In the genomic region with DNA sequence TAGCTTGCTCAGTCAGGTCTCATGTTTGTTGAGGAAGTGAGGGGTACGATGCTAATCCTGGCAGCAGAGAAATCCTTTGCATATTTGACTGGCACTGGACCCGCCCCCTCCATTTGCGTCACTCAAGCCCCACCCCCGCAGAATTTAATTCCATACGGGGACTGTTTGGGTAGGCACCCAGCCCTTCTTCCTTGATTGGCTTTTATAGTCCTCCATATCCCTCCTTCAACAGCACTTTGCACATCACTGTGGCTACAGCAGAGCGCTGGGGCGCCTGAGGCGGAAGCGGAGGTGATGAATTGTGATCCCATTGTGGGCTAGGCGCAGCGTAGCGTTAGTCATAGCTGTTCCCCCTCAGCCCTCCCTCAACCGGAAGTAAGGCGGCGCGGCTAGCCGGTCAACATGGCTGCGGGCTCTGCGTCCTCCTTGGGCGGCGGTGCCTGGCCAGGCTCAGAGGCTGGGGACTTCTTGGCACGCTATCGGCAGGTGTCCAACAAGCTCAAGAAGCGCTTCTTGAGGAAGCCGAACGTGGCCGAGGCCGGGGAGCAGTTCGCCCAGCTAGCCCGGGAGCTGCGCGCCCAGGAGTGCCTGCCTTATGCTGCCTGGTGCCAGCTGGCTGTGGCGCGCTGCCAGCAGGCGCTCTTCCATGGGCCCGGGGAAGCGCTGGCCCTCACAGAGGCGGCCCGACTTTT, we compare ENCODE assay signal across 8 mouse cellular contexts. TPM values are rescaled to one million over a fixed set of nuclear protein-coding genes. Genes with fewer than 3 reads are reported as not detected.
A peak's percentile ranks its signal among the peaks of the same experiment; 100 is the strongest.
DNase-seq lines count a peak whose midpoint lies in the region; ATAC-seq and TF ChIP-seq lines count a peak whose summit lies in the region.

A gene (plus strand): TSS at position 378 of the 692 bp plus-strand sequence.

- H3K27ac ChIP-seq in ES-Bruce4 (ENCODE audit: insufficient read depth, low read length), result no peak within 1 kb of the TSS; the same call in 1 of the 2 replicates
- H3K27ac ChIP-seq in forebrain, embryonic 12.5 days, result peak within 1 kb of the TSS; percentile 95
- peak within 1 kb of the TSS; percentile 91 for H3K27ac ChIP-seq in heart, postnatal 0 days (ENCODE audit: low read depth)
- peak within 1 kb of the TSS; percentile 71 for H3K27ac ChIP-seq in liver, embryonic 16.5 days (ENCODE audit: low read length)
- peak within 1 kb of the TSS; percentile 82; the same call in 1 of the 2 replicates for H3K27ac ChIP-seq in neural tube, embryonic 12.5 days
- H3K27ac ChIP-seq in stomach, postnatal 0 days (replicated peaks), result peak within 1 kb of the TSS; percentile 94

- no peaks in the 10 kb centered on the region for H3K4me1 ChIP-seq in ES-Bruce4 (ENCODE audit: control insufficient read depth, insufficient read depth, low read length)
- peaks cover 5% of the 10 kb centered on the region; the same call in 1 of the 2 replicates for H3K4me1 ChIP-seq in forebrain, embryonic 12.5 days
- H3K4me1 ChIP-seq in heart, postnatal 0 days (ENCODE audit: control insufficient read depth, insufficient read depth), result no peaks in the 10 kb centered on the region
- no peaks in the 10 kb centered on the region; the same call in 1 of the 2 replicates for H3K4me1 ChIP-seq in liver, embryonic 16.5 days (ENCODE audit: control insufficient read depth, low read depth, low read length)
- H3K4me1 ChIP-seq in neural tube, embryonic 12.5 days, result no peaks in the 10 kb centered on the region
- H3K4me1 ChIP-seq in stomach, postnatal 0 days (replicated peaks; ENCODE audit: control insufficient read depth, insufficient read depth), result no peaks in the 10 kb centered on the region

- H3K27me3 ChIP-seq in ES-Bruce4 (ENCODE audit: control insufficient read depth, insufficient read depth, low read length, poor library complexity, severe bottlenecking), result no peaks in the 10 kb centered on the region
- H3K27me3 ChIP-seq in forebrain, embryonic 12.5 days, result peaks cover 5% of the 10 kb centered on the region; the same call in 1 of the 2 replicates
- H3K27me3 ChIP-seq in heart, postnatal 0 days (ENCODE audit: control insufficient read depth, insufficient read depth, low read length), result no peaks in the 10 kb centered on the region
- H3K27me3 ChIP-seq in liver, embryonic 16.5 days (ENCODE audit: control insufficient read depth, insufficient read depth, low read depth, low read length), result no peaks in the 10 kb centered on the region
- H3K27me3 ChIP-seq in neural tube, embryonic 12.5 days (replicated peaks), result no peaks in the 10 kb centered on the region
- H3K27me3 ChIP-seq in stomach, postnatal 0 days (ENCODE audit: control insufficient read depth, insufficient read depth, low read length), result no peaks in the 10 kb centered on the region

- TF ChIP-seq EP300 in ES-Bruce4 (IDR thresholded peaks at IDR 0.05; ENCODE audit: insufficient read depth, low read depth, low read length), result no peak
- TF ChIP-seq EP300 in heart, postnatal 0 days (IDR thresholded peaks at IDR 0.05; ENCODE audit: low read depth), result no peak
- TF ChIP-seq EP300 in stomach, postnatal 0 days (optimal IDR thresholded peaks at IDR 0.05), result no peak

- 14% methylated on average over 37 of the region's 39 CpGs for whole genome bisulfite sequencing in forebrain, embryonic 12.5 days
- WGBS in heart, postnatal 0 days, result 15% methylated on average over 36 of the region's 39 CpGs
- WGBS in liver, embryonic 16.5 days (ENCODE audit: insufficient replicate concordance), result 20% methylated on average over 39 of the region's 39 CpGs
- WGBS in neural tube, embryonic 12.5 days, result 19% methylated on average over 39 of the region's 39 CpGs
- WGBS in stomach, postnatal 0 days, result 12% methylated on average over 39 of the region's 39 CpGs

- peak within 1 kb of the TSS; percentile 65 for H3K4me3 ChIP-seq in ES-Bruce4 (ENCODE audit: low read depth, low read length)
- peak within 1 kb of the TSS; percentile 64 for H3K4me3 ChIP-seq in forebrain, embryonic 12.5 days (replicated peaks)
- H3K4me3 ChIP-seq in heart, postnatal 0 days (ENCODE audit: low read depth, low read length), result peak within 1 kb of the TSS; percentile 73
- peak within 1 kb of the TSS; percentile 68 for H3K4me3 ChIP-seq in liver, embryonic 16.5 days (ENCODE audit: low read depth, low read length)
- H3K4me3 ChIP-seq in neural tube, embryonic 12.5 days, result peak within 1 kb of the TSS; percentile 59
- peak within 1 kb of the TSS; percentile 61 for H3K4me3 ChIP-seq in stomach, postnatal 0 days (ENCODE audit: low read depth, low read length)

- H3K36me3 ChIP-seq in ES-Bruce4 (ENCODE audit: control insufficient read depth, insufficient read depth, low read length, poor library complexity, severe bottlenecking), result no peaks in the 10 kb centered on the region
- H3K36me3 ChIP-seq in forebrain, embryonic 12.5 days (replicated peaks), result no peaks in the 10 kb centered on the region
- no peaks in the 10 kb centered on the region for H3K36me3 ChIP-seq in heart, postnatal 0 days (replicated peaks; ENCODE audit: control insufficient read depth, insufficient read depth, low read length)
- H3K36me3 ChIP-seq in liver, embryonic 16.5 days (ENCODE audit: control insufficient read depth, insufficient read depth), result no peaks in the 10 kb centered on the region
- H3K36me3 ChIP-seq in neural tube, embryonic 12.5 days, result no peaks in the 10 kb centered on the region
- H3K36me3 ChIP-seq in stomach, postnatal 0 days (ENCODE audit: control insufficient read depth, insufficient read depth, low read length), result no peaks in the 10 kb centered on the region

- peak within 1 kb of the TSS; percentile 78 for H3K4me2 ChIP-seq in forebrain, embryonic 12.5 days
- H3K4me2 ChIP-seq in heart, postnatal 0 days (ENCODE audit: low read depth, low read length), result peak within 1 kb of the TSS; percentile 83
- peak within 1 kb of the TSS; percentile 75 for H3K4me2 ChIP-seq in liver, embryonic 16.5 days (ENCODE audit: low read depth, low read length)
- peak within 1 kb of the TSS; percentile 81 for H3K4me2 ChIP-seq in neural tube, embryonic 12.5 days (replicated peaks)
- H3K4me2 ChIP-seq in stomach, postnatal 0 days (replicated peaks; ENCODE audit: low read depth), result peak within 1 kb of the TSS; percentile 70

- peak within 1 kb of the TSS; percentile 80 for H3K9ac ChIP-seq in ES-Bruce4 (ENCODE audit: low read depth, poor library complexity, severe bottlenecking)
- peak within 1 kb of the TSS; percentile 71 for H3K9ac ChIP-seq in forebrain, embryonic 12.5 days
- peak within 1 kb of the TSS; percentile 65 for H3K9ac ChIP-seq in heart, postnatal 0 days (replicated peaks; ENCODE audit: low read depth, low read length)
- H3K9ac ChIP-seq in liver, embryonic 16.5 days (ENCODE audit: low read depth, low read length), result peak within 1 kb of the TSS; percentile 67
- peak within 1 kb of the TSS; percentile 69 for H3K9ac ChIP-seq in neural tube, embryonic 12.5 days
- peak within 1 kb of the TSS; percentile 73 for H3K9ac ChIP-seq in stomach, postnatal 0 days (ENCODE audit: low read length)

- peak; percentile 29 for TF ChIP-seq POLR2A in ES-Bruce4 (IDR thresholded peaks at IDR 0.05; ENCODE audit: insufficient read depth, low read length)

- peak; percentile 59 for DNase-seq in c-Kit-positive CD71-positive TER-119-positive erythroid progenitor cells, embryonic 14.5 days (ENCODE audit: low spot score)
- DNase-seq in heart, postnatal 0 days (ENCODE audit: low spot score), result peak; percentile 82
- peak; percentile 81 to 87 for DNase-seq in kidney, postnatal 4 days
- peak; percentile 85 for DNase-seq in stomach, postnatal 0 days (ENCODE audit: low spot score)

- H3K9me3 ChIP-seq in ES-Bruce4 (replicated peaks; ENCODE audit: control insufficient read depth, insufficient read depth, low read length, poor library complexity, severe bottlenecking), result no peaks in the 10 kb centered on the region
- H3K9me3 ChIP-seq in forebrain, embryonic 12.5 days, result no peaks in the 10 kb centered on the region
- no peaks in the 10 kb centered on the region for H3K9me3 ChIP-seq in heart, postnatal 0 days (replicated peaks; ENCODE audit: control insufficient read depth, low read length)
- no peaks in the 10 kb centered on the region for H3K9me3 ChIP-seq in liver, embryonic 16.5 days (replicated peaks; ENCODE audit: control insufficient read depth, low read length)
- no peaks in the 10 kb centered on the region for H3K9me3 ChIP-seq in neural tube, embryonic 12.5 days
- H3K9me3 ChIP-seq in stomach, postnatal 0 days (ENCODE audit: control insufficient read depth, low read length), result no peaks in the 10 kb centered on the region

- TF ChIP-seq CTCF in ES-Bruce4 (IDR thresholded peaks at IDR 0.05; ENCODE audit: low read depth, low read length), result no peak
- TF ChIP-seq CTCF in heart, postnatal 0 days (IDR thresholded peaks at IDR 0.05; ENCODE audit: low read depth), result no peak
- no peak for TF ChIP-seq CTCF in stomach, postnatal 0 days (IDR thresholded peaks at IDR 0.05; ENCODE audit: low read depth)

- ATAC-seq in forebrain, embryonic 12.5 days (ENCODE audit: low FRiP score), result peak; percentile 94
- ATAC-seq in heart, postnatal 0 days (ENCODE audit: insufficient read depth, low read depth), result peak; percentile 95
- ATAC-seq in liver, embryonic 16.5 days (ENCODE audit: low read depth), result peak; percentile 93
- peak; percentile 95 for ATAC-seq in neural tube, embryonic 12.5 days (ENCODE audit: low FRiP score, low read depth)
- peak; percentile 98 for ATAC-seq in stomach, postnatal 0 days (ENCODE audit: low FRiP score, low TSS enrichment)

RNA-seq across cellular contexts. Expression of the gene that starts here (rescaled TPM):
- 2.5 and 3.8 TPM in 2 replicates for polyA plus RNA-seq in ES-Bruce4 (2011; ENCODE audit: insufficient read depth, insufficient read length, low read depth, missing spikeins)
- 20.5 and 22.5 TPM in 2 replicates for polyA plus RNA-seq in forebrain, embryonic 12.5 days (2016; fragmentation: Nextera tagmentation; extraction: Ambion mirVana)
- 16.0 and 20.7 TPM in 2 replicates for total RNA-seq in heart, postnatal 0 days (2014; rRNA removed; ENCODE audit: low replicate concordance)
- 12.3 and 12.4 TPM in 2 replicates for polyA plus RNA-seq in heart, postnatal 0 days (2015; fragmentation: Nextera tagmentation; extraction: Ambion mirVana)
- polyA plus RNA-seq in liver, embryonic 16.5 days (2015; fragmentation: Nextera tagmentation; extraction: Ambion mirVana), result 3.0 and 3.1 TPM in 2 replicates
- 23.9 and 26.1 TPM in 2 replicates for polyA plus RNA-seq in neural tube, embryonic 12.5 days (2016; fragmentation: Nextera tagmentation; extraction: Ambion mirVana)
- 20.4 and 22.5 TPM in 2 replicates for polyA plus RNA-seq in stomach, postnatal 0 days (2015; fragmentation: Nextera tagmentation; extraction: Ambion mirVana)
